Mouse (Mus musculus) fat pad, adult 2 months (tissue): ENCODE measurements around the gene Iqschfp.
A peak's percentile ranks its signal among the peaks of the same experiment; 100 is the strongest.

ENCODE experiments used
- DNase-seq: peaks from one replicate; pipeline ENCODE4 v3.0.0-alpha.2; 2011; ENCODE audit warnings: low read depth, low spot score; ENCODE audit errors: extremely low read depth

Gene Iqschfp

GRCm38 (mm10) chr3:68492066-68492465 lies 600.0 kb downstream of the Iqschfp start:
- DNase-seq, result no peak

GRCm38 (mm10) chr3:68492513-68492912 lies 600.5 kb downstream of the Iqschfp start:
- no peak for DNase-seq

- no peak for DNase-seq
These were observed 601.1 kb downstream of the Iqschfp start for GRCm38 (mm10) chr3:68493170-68493585.

- DNase-seq, result no peak
These were observed 601.7 kb downstream of the Iqschfp start for GRCm38 (mm10) chr3:68493586-68494295.

DNA sequence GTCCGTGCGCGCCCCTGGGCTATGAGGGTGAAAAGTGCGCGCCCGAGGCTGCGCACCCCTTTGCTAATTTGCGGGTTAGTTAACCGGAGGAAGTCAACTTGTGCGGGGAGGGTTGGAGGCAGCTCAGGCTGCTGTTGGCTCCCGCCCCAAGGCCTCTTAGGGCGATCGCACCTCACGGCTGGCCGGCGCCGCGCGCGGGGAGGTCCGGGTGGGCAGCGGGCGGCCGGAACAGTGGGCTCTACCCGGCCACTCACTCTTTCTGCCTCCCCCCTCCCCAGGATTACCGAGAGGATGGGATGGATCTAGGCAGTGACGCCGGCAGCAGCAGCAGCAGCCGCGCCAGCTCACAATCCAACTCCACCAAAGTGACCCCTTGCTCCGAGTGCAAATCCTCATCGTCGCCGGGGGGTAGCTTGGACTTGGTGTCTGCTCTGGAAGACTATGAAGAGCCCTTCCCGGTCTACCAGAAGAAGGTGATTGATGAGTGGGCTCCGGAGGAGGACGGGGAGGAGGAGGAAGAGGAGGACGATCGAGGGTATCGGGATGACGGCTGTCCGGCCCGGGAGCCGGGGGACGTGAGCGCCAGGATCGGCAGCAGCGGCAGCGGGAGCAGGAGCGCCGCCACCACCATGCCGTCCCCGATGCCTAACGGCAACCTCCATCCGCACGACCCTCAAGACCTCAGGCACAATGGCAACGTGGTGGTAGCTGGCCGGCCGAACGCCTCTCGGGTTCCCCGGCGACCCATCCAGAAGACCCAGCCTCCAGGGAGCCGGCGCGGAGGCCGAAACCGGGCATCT lies 602.5 kb downstream of the Iqschfp start:
- DNase-seq, result no peak

DNA sequence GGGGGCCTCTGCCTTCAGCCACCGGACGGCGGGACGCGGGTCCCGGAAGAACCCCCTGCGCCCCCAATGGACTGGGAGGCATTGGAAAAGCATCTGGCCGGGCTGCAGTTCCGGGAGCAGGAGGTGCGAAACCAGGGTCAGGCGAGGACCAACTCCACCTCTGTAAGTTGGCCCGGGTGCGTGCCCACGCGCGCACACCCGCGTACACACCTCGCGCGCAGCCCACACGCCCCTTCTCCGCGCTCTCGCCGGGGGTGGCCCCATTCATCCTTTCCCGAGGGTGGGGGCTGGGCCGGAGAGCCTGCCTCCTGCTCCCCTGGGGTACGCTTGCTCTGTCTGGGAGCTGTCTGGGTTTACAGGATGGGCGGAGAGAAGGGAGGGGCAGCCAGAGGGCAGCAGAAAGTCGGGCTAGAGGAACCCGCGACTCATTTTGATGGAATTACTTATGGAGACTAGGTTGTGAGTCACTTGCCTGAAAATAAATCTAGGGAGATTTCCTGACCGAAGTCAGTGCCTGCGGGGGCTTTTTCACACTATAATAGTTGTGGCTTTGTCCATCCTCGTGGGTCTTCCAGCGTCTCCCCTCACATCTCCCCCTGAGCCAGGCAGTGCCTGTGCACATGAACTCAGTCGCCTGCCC lies 603.2 kb downstream of the Iqschfp start:
- no peak for DNase-seq

DNA sequence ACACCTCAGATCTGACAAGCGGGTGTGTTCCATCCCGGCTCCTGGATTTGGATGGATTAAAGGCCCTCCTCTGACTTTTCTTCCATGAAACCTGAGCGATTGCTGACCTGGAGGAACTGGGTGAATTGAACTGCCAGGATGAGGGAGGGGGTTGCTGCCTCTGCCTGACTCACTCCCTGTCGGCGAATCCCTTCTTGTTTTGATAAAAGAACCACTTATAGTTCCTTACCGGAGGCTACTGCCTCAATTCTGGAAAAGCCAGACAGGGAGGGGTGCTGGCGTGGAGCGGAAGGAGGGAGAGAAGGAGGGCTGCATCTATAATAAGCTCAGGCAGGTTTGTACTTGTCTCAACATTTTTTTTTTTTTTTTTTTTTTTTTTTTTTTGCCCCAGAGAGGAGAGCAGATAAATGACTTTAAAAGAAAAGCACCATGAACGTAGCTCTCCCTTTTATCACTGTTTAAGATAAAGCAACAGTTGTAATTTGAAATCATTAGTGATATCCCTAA lies 603.8 kb downstream of the Iqschfp start:
- no peak for DNase-seq

GRCm38 (mm10) chr3:68496513-68496912 lies 604.5 kb downstream of the Iqschfp start:
- no peak for DNase-seq

- no peak for DNase-seq
These were observed 607.6 kb downstream of the Iqschfp start for GRCm38 (mm10) chr3:68499532-68500152.

DNA sequence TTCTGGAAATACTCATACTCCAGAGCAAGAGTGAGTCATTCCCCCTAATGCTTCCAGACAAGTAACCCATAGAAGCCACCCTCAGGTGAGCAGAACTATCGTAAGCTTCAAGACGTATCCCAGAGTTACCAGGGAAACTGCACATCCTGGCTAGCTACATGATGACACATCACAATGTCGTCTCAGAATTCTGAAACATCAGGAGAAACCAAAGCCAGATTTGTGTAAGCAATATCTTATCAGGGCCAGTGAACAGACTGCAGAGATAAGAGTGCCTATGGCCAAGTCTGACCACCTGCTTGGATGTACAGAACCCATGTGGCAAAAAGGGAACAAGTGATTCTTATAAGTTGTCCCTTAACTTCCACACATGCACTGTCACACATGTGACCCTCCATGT lies 612.8 kb downstream of the Iqschfp start:
- no peak for DNase-seq

DNA sequence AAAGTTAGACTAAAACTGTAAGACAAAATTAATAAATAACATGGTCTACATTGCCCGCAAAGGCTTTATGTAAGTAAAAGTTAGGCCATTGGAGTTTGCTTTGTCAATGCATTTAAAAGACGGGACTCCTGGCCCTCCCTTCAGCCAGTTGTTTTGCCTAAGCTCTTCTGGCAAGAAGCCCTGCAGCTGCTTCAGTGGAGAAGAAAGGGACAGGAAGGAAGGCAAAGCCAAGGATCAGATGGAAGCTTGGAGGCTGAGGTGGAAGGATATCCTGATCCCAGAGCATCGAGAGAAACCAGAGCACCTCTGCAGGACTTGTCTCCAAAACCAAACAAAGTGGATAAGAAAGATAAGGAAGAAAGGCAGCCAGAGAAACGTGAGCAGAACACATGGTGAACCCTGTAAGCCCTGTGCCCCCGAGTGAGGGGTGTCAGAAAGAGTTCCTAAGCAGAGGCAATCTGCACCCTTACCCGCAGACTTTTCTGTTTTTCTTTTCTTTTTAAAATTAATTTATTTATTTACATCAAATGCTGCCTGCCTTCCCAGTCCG lies 614.8 kb downstream of the Iqschfp start:
- no peak for DNase-seq

GRCm38 (mm10) chr3:68508629-68509028 lies 616.6 kb downstream of the Iqschfp start:
- peak; percentile 31 for DNase-seq

DNA sequence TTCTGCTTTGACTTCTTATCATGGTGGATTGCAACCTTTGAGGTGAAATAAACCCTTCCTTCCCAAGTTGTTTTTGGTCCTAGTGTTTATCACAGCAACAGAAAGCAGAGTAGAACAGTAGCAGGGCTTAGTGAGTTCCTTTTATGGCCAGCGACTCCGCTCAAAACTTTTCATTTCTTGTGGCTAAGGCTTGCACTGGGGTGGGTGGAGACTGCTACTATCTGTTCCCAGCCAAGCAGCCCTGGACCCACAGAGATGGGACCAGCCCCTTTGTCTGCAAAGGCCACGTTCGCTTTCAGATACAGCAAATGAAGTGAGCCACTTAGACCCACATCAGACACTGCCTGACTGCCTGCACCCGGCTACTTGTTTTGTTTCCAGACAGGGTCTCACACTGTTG lies 618.8 kb downstream of the Iqschfp start:
- no peak for DNase-seq

DNA sequence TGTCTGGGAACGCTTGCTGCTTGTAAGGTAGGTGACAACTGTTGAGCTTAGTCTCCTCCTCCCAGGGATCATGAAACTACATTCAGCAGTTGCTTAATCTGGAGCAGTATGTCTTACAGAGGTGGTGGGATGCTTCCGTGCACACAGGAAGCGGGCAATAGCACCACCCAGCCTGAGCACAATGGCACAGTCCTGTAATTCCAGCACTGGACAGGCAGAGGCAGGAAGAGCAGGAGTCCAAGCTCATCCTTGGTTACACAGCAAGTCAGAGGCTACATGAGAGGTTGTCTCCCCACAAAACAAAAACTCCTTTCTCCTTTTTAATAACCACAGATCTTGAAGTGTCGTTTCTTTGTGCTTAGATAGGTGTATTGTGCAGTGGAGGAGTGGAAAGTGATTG lies 619.7 kb downstream of the Iqschfp start:
- DNase-seq, result no peak

DNA sequence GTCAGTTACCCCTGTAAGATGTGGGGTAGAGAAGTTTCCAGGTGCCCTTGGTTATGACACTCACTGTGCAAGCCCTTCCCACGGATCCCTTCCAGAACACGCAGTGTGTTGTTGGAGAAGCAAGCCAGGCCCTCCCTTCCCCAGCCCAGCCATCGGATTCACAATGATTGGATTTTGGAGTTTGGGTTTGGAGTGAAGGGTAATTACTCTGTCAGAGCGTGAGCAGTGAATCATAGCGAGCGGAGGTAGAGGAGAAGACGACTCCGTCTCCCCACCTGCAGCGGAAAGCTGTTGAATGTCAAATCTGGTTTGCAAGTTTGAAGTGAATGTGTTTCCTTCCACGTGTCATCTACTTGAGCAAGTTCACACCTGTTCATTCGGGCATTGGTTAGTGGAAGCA lies 620.3 kb downstream of the Iqschfp start:
- no peak for DNase-seq

GRCm38 (mm10) chr3:68513340-68514119 lies 621.5 kb downstream of the Iqschfp start:
- DNase-seq, result no peak

- no peak for DNase-seq
These were observed 622.1 kb downstream of the Iqschfp start for GRCm38 (mm10) chr3:68514120-68514497.

- DNase-seq, result no peak
These were observed 622.7 kb downstream of the Iqschfp start for GRCm38 (mm10) chr3:68514717-68515116.

DNA sequence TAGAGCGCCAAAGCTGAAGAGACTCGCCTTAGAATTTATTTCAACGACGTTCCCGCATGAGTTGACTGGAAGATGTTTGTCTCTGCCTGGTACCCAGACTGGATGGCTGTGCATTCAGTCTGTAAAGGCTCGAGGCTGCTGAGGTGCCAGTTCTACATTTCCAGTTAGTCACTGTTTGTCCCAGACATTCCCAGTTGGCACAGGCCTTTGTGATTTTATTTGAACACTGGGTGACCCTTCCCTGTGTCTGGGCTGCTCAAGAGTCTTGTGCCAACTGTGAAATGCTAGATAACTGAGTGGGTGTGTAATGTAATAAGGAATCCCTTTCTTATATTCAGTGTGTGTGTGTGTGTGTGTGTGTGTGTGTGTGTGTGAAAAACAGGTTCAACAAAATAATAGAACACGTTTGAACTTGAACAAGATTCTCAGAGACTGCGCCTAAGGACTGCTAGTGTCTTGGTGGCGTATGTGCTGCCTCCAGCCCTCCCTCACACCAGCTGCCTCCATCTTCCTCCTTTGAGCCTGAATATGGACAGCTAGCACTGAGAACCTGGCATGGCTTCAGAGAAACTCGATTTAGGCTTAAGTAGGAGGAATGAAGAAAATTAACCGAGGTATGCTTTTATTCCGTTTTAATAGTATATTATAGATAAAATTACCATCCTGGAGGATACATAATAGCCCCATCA lies 624.5 kb downstream of the Iqschfp start:
- DNase-seq, result no peak

- DNase-seq, result no peak
These were observed 625.2 kb downstream of the Iqschfp start for GRCm38 (mm10) chr3:68517236-68517635.
